Mouse (Mus musculus): Measurements from ENCODE around the gene Exoc3l.

Gene Exoc3l

DNA sequence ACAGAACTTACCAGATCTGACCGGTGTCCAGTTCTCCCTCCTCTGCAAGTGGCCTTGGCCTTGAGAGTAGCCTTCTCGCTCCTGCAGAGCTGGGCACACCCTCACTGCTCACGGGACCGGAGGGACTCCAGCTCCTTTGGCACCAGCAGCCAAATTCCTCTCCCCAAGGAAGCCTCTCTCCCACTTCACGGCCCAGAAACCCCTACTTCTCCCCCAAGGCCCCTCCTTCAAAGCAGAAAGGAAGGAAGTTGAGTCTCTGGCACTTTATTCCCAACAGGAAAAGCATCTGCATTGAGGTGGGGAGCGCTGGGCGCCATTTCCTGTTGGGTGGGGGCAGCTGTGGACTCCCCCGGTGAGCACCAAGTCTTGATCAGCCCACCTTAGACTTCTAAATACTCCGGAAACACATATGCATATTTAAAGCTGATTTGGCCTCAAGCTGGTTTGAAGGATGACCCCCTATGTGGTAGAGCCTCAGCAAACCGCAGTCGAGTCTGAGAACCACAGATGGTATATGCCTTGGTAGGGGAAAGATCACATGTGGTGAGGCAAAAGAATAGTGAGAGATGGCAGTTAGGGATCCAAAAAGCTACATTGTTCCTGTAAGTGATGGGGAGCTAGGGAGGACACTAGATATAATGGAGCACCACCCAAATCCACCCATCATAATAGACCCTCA is at the start of gene Exoc3l:
Exoc3l (minus strand) TSS at position 207 of the 679 bp plus-strand sequence.
- peak; percentile 85 to 90 for DNase-seq (ENCODE audit: inconsistent age in 2 of 2, low spot score in 1 of 2)

GRCm38 (mm10) chr8:105345061-105345975 is 49.4 kb upstream of the Exoc3l start:
- peak; percentile 67 to 74 for DNase-seq (ENCODE audit: inconsistent age in 2 of 2, low spot score in 1 of 2)

DNA sequence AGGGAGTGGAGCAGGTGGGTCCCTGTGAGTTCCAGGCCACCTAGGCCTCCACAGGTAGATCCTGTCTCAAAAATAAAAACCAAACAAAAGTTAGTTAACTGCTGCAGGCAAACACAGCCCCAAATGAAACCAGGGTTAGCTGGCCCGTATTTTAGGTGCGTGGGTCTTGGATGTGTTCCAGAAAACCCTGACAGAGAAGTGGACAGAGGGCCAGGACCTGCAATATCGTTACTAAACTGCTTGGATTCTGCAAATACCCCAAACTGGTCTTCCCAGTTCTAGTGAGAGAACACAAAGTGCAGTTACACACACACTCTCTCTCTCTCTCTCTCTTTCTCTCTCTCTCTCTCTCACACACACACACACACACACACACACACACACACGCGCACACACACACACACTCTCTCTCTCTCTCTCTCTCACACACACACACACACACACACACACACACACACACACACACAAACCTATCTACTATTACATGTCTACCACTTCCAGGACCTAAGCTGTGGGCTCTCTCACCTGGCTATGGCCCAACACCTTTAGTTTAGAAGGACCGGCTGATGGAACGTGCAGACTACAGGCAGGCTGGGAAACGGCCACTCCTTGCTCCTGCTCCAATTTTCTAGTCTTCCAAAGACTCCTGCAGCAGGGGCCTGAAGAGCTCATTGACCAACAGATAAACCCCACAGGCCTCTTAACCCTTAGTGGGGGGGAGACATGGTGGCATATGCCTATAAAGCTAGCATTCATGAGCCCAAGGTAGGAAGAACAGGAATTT is 48.1 kb upstream of the Exoc3l start:
- no peak for DNase-seq (ENCODE audit: inconsistent age in 2 of 2, low spot score in 1 of 2)

GRCm38 (mm10) chr8:105342768-105343167 is 46.9 kb upstream of the Exoc3l start:
- no peak for DNase-seq (ENCODE audit: inconsistent age in 2 of 2, low spot score in 1 of 2)

DNA sequence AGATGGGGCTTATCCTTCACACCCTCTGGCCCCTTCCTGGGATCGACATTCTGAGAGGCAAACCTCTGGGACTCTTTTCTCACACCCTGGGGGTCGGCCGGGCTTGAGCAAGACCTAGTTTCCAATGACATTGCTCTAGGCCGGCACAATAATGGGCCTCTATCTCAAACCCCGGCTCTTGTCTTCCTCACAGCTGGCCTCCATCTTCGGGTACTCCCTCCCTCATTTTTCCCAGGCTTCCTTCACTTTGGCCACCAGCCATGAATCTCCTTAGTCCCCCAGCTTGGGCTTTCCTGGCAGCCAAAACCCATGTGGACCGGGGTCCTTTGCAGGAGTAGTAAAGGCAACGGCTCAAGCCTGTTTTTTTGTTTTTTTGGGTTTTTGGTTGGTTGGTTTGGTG is 45.5 kb upstream of the Exoc3l start:
- DNase-seq (ENCODE audit: inconsistent age in 2 of 2, low spot score in 1 of 2) = no peak

DNA sequence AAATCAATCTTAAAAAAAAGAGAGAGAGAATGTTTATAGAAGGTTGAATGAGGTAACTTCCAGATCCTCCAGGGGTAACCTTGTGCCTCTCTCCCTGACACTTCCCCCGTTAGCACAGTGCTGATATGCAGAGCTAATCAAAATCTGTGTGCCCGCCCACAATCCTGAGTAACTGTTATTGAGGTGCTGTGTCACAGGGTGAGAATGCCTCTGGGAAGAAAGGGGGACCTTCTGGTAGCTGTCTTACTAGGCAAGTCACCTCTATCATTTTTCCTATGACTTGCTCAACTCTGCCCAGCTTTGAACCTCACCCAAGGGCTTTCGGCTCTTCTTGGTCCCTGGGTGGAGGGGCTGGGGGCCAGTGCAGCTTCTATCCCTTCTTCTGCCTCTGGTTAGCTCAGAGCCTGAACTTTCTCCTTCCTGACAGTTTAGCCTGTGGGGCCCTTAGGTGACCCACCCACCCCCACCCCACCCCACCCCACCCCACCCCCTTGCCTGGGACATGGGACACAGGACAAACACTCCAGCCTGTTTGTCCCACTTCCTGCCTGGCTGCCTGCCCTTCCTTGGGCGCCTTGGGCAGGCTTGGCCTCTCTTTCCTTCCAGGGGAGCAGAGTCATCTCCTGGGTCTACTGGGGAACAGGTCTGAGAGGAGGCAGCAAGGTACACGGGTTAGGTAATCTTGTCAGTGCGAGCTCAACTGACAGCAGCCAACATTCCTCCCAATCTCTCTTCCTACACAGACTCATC is 44.2 kb upstream of the Exoc3l start:
- DNase-seq (ENCODE audit: inconsistent age in 2 of 2, low spot score in 1 of 2) = peak in 1 of 2 experiments; percentile 42

GRCm38 (mm10) chr8:105338992-105339391 is 43.1 kb upstream of the Exoc3l start:
- no peak for DNase-seq (ENCODE audit: inconsistent age in 2 of 2, low spot score in 1 of 2)

DNA sequence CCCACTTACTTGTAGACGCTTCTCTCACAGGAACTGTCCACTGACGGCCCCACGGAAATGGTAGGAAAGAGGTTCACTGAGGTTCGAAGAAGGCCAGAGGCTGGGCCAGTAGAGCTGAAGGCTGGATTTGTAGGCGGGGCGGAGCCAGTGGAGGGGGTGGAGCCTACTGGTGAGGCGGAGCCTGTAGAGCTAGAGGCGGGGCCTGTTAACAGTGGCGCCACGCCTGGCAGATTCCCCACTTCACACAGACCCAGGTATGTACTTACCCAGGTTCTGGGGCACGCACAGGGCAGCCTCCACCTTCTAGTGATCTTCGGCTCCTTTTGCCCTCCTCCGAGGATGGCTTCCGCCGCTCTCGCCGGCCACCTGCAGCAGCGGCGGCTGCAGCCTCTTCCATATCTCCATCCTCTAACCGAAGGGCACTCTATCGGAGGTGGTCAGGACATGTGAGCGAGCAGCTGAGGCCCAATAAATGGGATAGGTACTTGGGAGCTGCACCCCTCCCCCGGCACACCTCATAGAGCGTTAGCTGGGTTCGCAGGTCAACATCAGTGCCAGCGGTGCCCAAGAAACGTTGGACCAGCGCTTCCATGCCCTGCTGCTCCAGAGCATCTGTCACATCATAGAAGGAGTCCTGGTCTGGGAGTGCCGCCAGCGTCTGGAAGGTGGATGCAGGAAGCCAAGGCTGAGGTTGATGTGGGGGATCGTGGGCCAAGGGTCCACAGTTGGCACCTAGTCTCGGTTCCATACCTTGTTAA is 40.7 kb upstream of the Exoc3l start:
- peak in 1 of 2 experiments; percentile 36 for DNase-seq (ENCODE audit: inconsistent age in 2 of 2, low spot score in 1 of 2)

DNA sequence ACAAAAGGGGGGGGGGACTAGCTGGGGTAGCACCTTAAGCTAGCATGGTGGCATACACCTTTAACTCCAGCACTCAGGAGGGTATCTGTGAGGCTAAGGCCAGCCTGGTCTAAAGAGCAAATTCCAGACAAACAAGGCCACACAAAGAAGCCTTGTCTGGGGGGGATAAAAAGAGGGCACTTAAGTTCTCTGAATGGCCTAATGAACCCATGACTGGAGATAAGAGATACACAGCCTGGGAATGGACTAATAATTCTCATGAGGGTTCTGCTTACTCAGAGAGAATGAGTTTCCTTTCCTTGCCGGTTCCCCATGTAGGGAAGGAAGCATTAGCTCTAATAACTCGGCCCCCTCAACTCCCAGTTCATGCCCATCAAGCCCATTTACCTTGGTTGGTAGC is 36.6 kb upstream of the Exoc3l start:
- no peak for DNase-seq (ENCODE audit: inconsistent age in 2 of 2, low spot score in 1 of 2)

DNA sequence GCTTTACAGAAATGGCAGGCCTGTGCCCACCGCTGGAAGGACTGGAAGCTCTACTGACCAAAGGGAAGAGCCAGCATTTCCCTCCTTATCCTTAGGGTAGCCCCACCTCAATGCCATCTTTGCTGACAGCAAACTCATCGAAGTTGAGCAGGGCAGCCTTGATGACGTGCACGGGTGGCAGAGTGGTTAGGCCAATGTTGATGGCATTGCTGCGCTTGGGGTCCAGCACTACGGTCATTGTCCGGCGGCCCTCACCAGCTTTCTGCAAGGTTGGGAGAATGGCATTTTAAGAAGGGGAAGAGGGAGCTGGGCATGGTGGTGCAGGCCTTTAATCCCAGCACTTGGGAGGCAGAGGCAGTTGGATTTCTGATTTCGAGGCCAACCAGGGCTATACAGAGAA is 36.0 kb upstream of the Exoc3l start:
- DNase-seq (ENCODE audit: inconsistent age in 2 of 2, low spot score in 1 of 2) = no peak

DNA sequence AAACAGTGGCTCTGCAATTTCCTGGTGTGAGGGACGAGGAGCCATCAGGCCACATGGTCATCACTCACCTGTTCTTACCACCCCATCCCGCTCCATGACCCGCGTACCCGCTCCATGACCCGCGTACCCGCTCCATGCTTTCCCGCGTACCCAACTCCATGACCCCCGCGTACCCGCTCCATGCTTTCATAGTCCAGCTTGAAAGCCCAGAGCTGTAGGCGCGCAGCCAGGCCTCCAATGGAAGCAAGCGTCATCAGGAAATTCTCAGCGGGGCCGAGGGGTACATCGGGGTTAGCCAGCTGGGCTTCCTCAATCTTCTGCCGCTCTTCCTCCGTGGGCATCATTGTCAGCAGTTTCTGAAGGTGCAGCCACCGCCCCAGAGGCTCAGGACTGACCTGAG is 35.6 kb upstream of the Exoc3l start:
- no peak for DNase-seq (ENCODE audit: inconsistent age in 2 of 2, low spot score in 1 of 2)

DNA sequence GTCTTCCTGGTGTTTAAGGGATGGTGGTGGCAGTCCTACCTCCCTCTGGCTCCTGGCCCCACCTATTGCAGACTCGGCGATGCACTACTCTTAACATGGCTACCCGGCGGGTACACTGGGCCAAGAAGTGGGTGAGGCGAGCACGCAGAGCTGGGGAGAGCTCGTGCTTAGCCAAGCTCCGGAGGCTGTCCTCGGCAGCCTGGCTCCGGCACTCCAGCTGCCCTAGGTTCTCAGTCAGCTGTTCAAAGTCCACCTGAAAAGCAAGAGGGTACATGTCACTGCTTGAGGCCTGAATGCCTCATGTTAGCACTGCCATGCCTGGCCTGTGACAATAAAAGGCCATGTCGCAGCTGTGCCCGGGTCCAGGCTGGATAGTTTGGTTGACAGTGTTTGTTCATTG is 34.4 kb upstream of the Exoc3l start:
- DNase-seq (ENCODE audit: inconsistent age in 2 of 2, low spot score in 1 of 2) = no peak

DNA sequence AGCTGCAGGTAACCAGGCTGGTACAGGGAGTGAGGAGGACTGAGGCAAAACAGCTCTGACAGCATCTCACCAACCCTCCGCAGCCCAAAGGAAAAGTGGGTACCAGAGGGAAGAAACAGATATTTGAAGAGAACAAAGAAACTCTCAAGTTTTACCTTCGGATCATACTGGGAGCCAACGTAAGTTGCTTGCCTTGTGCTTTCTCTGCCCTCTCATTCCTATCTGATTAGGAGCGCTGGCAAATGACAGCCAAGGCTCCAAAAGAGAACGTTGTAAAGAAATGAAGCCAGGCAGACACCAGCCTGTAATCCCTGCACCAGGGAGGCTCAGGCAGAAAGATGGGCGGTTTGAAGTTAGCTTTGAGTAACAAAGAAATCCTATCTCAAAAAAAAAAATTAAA is 31.1 kb upstream of the Exoc3l start:
- no peak for DNase-seq (ENCODE audit: inconsistent age in 2 of 2, low spot score in 1 of 2)

GRCm38 (mm10) chr8:105326141-105326672 is 30.3 kb upstream of the Exoc3l start, which contains the start of the genes Lrrc29 and Tmem208:
Lrrc29 (minus strand) TSS chr8:105326278.
Tmem208 (plus strand) TSS chr8:105326354.
- peak; percentile 97 to 99 for DNase-seq (ENCODE audit: inconsistent age in 2 of 2, low spot score in 1 of 2)

DNA sequence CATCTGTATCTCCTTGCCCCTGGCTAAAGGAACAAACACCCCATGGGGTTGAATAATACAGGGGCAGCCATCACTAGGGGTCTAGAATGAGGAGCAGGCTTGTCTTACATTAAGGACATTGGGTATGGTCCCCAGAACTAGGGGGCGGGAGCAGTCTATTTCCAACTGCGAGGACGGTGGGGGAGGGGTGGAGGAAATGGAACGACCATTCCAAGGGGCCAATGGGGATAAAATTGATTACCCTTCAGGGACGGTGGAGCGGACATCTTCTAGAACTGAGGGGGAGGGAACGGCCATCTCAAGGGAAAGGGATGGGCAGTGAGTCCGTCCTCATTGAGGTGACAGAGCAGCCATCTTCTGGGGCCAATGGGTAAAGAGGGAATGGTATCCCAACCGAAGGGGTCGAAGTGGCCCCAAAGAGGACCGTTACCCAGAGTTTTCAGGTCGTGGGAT is 29.8 kb upstream of the Exoc3l start:
- no peak for DNase-seq (ENCODE audit: inconsistent age in 2 of 2, low spot score in 1 of 2)

- DNase-seq (ENCODE audit: inconsistent age in 2 of 2, low spot score in 1 of 2) = no peak
Measured at GRCm38 (mm10) chr8:105323183-105323582, 27.3 kb upstream of the Exoc3l start.

DNA sequence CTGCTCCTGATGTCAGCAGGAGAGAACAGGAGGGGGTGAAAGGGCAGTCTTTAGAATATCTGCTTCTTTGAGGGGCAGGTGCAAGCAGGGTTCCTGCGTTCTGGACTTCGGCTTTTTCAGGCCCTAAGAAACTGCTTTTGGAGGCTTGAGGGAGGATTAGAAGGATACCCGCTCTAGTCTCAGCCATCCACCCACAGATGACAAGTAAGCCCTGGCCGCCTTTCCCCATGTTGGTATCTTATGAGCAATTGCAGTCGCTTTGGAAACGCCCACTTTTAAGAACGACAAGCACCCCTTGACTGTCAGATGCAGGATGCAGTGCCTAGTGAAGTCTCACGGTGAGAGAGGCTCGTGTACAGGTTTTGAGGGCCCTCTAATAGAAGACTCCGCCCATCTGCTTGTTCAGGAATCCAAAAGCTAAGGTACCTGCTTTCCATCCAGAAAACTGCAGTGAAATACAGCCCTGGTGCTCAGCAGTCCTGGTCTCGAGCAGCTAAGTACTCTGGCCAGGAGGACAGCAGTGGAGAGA is 22.8 kb upstream of the Exoc3l start:
- no peak for DNase-seq (ENCODE audit: inconsistent age in 2 of 2, low spot score in 1 of 2)

GRCm38 (mm10) chr8:105317941-105318340 is 22.0 kb upstream of the Exoc3l start:
- peak; percentile 53 to 64 for DNase-seq (ENCODE audit: inconsistent age in 2 of 2, low spot score in 1 of 2)

- DNase-seq (ENCODE audit: inconsistent age in 2 of 2, low spot score in 1 of 2) = no peak
Measured at GRCm38 (mm10) chr8:105315073-105315769, 19.3 kb upstream of the Exoc3l start.

Data from adrenal gland, adult (tissue).